Mouse (Mus musculus) limb, embryonic 14.5 days (tissue): ENCODE results near the gene Glt28d2. TPM values are rescaled to one million over a fixed set of nuclear protein-coding genes. Genes with fewer than 3 reads are reported as not detected.

ENCODE experiments used
- ATAC-seq: fragments of 200-750 bp; cut with Nextera tagmentation; 2 replicates; pipeline ENCODE4 v1.8.0; 2017; ENCODE audit warnings: low read depth, moderate number of reproducible peaks, moderate TSS enrichment; ENCODE audit not compliant: low FRiP score
- DNase-seq: peaks from one replicate; pipeline ENCODE4 v3.0.0-alpha.2; 2015; ENCODE audit warnings: low spot score
- H3K27ac ChIP-seq: fragments of 300-500 bp; sonication (generic); replicated peaks from 2 replicates; pipeline ENCODE4 v1.5.1; 2014; ENCODE audit warnings: low read depth, mild to moderate bottlenecking, low read length, moderate library complexity, mixed read lengths
- H3K27me3 ChIP-seq: fragments of 300-500 bp; sonication (generic); 2 replicates; pipeline ENCODE4 v1.6.1; 2014; ENCODE audit warnings: low read length, mixed read lengths; ENCODE audit not compliant: control insufficient read depth, insufficient read depth
- H3K36me3 ChIP-seq: fragments of 300-500 bp; sonication (generic); 2 replicates; pipeline ENCODE4 v1.6.1; 2014; ENCODE audit warnings: mild to moderate bottlenecking, low read length, moderate library complexity, mixed read lengths; ENCODE audit not compliant: control insufficient read depth, insufficient read depth
- H3K4me1 ChIP-seq: fragments of 300-500 bp; sonication (generic); 2 replicates; pipeline ENCODE4 v1.6.1; 2014; ENCODE audit warnings: antibody characterized with exemption, low read length, mixed read lengths; ENCODE audit not compliant: control insufficient read depth, insufficient read depth
- H3K4me2 ChIP-seq: fragments of 300-500 bp; sonication (generic); replicated peaks from 2 replicates; pipeline ENCODE4 v1.6.1; 2014; ENCODE audit warnings: low read depth, mild to moderate bottlenecking, low read length, moderate library complexity; ENCODE audit not compliant: severe bottlenecking
- H3K4me3 ChIP-seq: fragments of 300-500 bp; sonication (generic); replicated peaks from 2 replicates; pipeline ENCODE4 v1.5.1; 2014; ENCODE audit warnings: low read length
- H3K9ac ChIP-seq: fragments of 300-500 bp; sonication (generic); 2 replicates; pipeline ENCODE4 v1.6.1; 2014; ENCODE audit warnings: mild to moderate bottlenecking, low read depth, low read length, moderate library complexity; ENCODE audit not compliant: severe bottlenecking
- H3K9me3 ChIP-seq: fragments of 300-500 bp; sonication (generic); 2 replicates; pipeline ENCODE4 v1.6.1; 2016; ENCODE audit warnings: low read length; ENCODE audit not compliant: control insufficient read depth
- POLR2A ChIP-seq: fragments of 200-500 bp; IDR thresholded peaks from 2 replicates; pipeline ENCODE4 v1.8.0; 2012; ENCODE audit warnings: inconsistent platforms, mild to moderate bottlenecking, moderate library complexity, borderline replicate concordance; ENCODE audit not compliant: insufficient read depth, insufficient read length; ENCODE audit errors: extremely low read depth
- WGBS: fragments of 180-500 bp; shearing (Covaris S2); extraction: QIAGEN DNeasy Blood & Tissue Kit; methylation state at CpG from one replicate; pipeline ENCODE4 v1.1.7; 2014; 5-methylcytosine and 5-hydroxymethylcytosine counted together
- polyA plus RNA-seq, 2 experiments: library from polyadenylated mRNA; depleted of rRNA in 1 of 2; stranded (reverse) in 1 of 2; unstranded in 1 of 2; fragments of >200 nt; fragmentation: Nextera tagmentation in 1 of 2; extraction: Ambion mirVana in 1 of 2; gene quantifications; 2 replicates each; pipeline versions ENCODE4 v1.2.1 to v1.2.3; 2012 to 2014

The Glt28d2 gene
- polyA plus RNA-seq, 2 experiments: 0.89 to 3.2 TPM

GRCm38 (mm10) chr3:85853715-85854114 is 33.6 kb downstream of the Glt28d2 start:
- Histone ChIP-seq H3K36me3 (no peaks in the 10 kb centered on the region), H3K4me3 (no peak overlapping the region), H3K9ac (no peak overlapping the region), H3K9me3 (no peaks in the 10 kb centered on the region), H3K4me1 (peaks cover under 1% of the 10 kb centered on the region; the same call in 1 of the 2 replicates), H3K4me2 (no peak overlapping the region), H3K27me3 (no peaks in the 10 kb centered on the region), H3K27ac (no peak overlapping the region)
- DNase-seq (no peak), ATAC-seq (no peak)
- 85% methylated on average over 4 of the region's 4 CpGs for WGBS
- TF ChIP-seq POLR2A: no peak

- no peak overlapping the region for H3K4me3 ChIP-seq
- no peaks in the 10 kb centered on the region for H3K27me3 ChIP-seq
- no peak for DNase-seq
- no peaks in the 10 kb centered on the region for H3K36me3 ChIP-seq
- no peak overlapping the region for H3K9ac ChIP-seq
- H3K4me1 ChIP-seq: no peaks in the 10 kb centered on the region
- no peak for TF ChIP-seq POLR2A
- ATAC-seq: no peak
- no peak overlapping the region for H3K4me2 ChIP-seq
- 86% methylated on average over 1 of the region's 1 CpGs for WGBS
- H3K9me3 ChIP-seq: no peaks in the 10 kb centered on the region
- no peak overlapping the region for H3K27ac ChIP-seq
Observed at GRCm38 (mm10) chr3:85850079-85850478, 37.2 kb downstream of the Glt28d2 start.

- DNase-seq (no peak), ATAC-seq (no peak)
- Histone ChIP-seq H3K36me3 (no peaks in the 10 kb centered on the region), H3K4me3 (no peak overlapping the region), H3K27me3 (no peaks in the 10 kb centered on the region), H3K27ac (no peak overlapping the region), H3K4me2 (no peak overlapping the region), H3K4me1 (peaks cover 16% of the 10 kb centered on the region), H3K9me3 (no peaks in the 10 kb centered on the region), H3K9ac (no peak overlapping the region)
- no peak for TF ChIP-seq POLR2A
- 61% methylated on average over 1 of the region's 1 CpGs for WGBS
Observed at GRCm38 (mm10) chr3:85846316-85846715, 41.0 kb downstream of the Glt28d2 start.

- H3K4me2 ChIP-seq: no peak overlapping the region
- no peak overlapping the region for H3K4me3 ChIP-seq
- no peaks in the 10 kb centered on the region for H3K27me3 ChIP-seq
- H3K36me3 ChIP-seq: no peaks in the 10 kb centered on the region
- H3K27ac ChIP-seq: no peak overlapping the region
- peaks cover 16% of the 10 kb centered on the region for H3K4me1 ChIP-seq
- ATAC-seq: no peak
- no peak for TF ChIP-seq POLR2A
- 81% methylated on average over 6 of the region's 6 CpGs for WGBS
- no peaks in the 10 kb centered on the region for H3K9me3 ChIP-seq
- DNase-seq: no peak
- H3K9ac ChIP-seq: no peak overlapping the region
Observed at GRCm38 (mm10) chr3:85845341-85845740, 42.0 kb downstream of the Glt28d2 start.

GRCm38 (mm10) chr3:85842881-85843218 is 44.5 kb downstream of the Glt28d2 start:
- Histone ChIP-seq H3K4me2 (peak overlapping the region; percentile 29; the same call in 1 of the 2 replicates), H3K4me1 (peaks cover 18% of the 10 kb centered on the region), H3K27ac (peak overlapping the region; percentile 79), H3K9me3 (no peaks in the 10 kb centered on the region), H3K9ac (no peak overlapping the region), H3K27me3 (no peaks in the 10 kb centered on the region), H3K4me3 (no peak overlapping the region), H3K36me3 (no peaks in the 10 kb centered on the region)
- DNase-seq (peak; percentile 56), ATAC-seq (no peak)
- no peak for TF ChIP-seq POLR2A
